Mouse (Mus musculus): ENCODE measurements at regions not wholly inside any gene's neighbourhood (a gene's known extent, or its start where the extent isn't known, plus 50 kb on each side); places are given as distances from the start of the nearest gene placed in this dataset.

DNA sequence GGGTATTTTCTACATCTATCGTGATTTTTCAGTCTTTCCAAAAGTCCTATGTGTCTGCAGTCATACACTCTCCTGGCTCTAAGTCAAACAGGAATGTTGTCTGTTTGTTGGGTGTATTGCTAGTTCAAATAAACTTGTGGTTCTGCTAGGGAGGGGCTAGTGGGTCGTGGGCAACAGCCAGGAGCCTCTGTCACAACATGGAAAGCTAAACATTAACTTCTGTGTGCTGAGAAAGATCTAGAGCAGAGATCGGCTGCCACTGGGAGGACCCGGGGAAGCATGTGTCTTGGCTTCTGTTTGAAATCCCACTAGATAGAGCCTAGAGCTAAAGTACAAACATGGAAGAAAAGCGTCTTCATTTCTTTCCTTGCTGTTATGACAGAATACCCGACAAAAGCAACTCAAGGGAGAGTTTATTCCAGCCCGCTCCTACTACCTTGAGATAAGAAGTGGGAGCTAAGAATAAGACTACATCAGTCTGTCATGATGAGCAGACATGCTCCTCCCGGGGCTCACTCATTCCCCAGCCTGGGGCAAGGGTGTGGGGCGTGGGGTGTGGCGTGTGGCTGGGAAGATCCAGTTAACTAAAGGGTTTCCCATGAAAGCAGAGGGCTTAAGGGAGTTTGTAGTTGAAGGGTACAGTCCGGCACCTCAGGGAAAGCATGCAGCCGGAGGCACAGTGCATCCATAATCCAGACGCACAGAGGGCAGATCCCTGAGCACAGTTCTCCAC, 190.7 kb downstream of the Rybp start:
- DNase-seq = peak; percentile 9

DNA sequence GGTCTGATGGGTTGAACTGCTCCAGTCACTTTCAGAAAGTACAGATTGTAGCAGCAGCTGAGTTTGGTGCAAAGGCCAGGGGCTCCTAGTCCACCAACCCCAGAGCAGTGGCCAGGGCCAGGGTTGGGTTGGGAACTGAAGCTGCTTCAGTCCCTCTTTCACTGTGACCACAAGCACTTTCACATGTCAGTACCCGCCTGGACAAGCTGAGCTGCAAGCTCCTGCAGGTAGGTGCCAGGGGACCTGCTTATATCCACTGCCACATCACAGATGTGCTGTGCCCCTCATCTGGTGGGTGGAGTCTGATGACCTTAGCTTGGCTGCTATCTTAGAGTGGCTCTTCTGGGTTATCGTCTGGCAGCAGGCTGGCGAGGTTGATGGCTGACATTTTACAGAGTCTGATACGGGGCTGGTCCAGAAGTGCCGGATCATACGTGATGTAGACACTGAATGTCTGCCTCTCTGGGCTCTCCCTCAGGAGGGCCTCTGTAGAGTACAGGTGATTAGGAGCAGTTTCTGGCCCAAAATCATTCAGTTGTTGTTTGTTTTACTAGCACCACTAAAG, 192.6 kb downstream of the Rybp start:
- no peak for DNase-seq

DNA sequence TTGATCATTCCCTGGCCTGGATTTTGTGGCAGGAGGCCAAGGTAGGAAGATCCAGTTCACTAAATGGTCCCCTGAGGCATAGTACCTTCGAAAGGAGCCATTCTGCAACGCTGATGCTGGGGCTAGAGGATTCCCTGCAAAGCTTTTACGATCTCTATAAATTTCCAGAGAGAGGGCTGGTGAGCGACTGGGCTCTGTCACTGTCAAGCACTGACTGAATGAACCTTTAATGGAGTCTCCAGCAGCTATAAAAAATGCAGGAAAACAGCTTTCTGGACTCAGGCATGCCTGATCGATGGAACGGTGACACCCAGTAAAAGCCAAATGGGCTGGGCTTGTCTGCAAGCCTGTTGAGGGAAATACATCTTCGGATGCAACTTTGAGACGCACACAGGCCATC, 194.4 kb downstream of the Rybp start:
- DNase-seq = no peak

DNA sequence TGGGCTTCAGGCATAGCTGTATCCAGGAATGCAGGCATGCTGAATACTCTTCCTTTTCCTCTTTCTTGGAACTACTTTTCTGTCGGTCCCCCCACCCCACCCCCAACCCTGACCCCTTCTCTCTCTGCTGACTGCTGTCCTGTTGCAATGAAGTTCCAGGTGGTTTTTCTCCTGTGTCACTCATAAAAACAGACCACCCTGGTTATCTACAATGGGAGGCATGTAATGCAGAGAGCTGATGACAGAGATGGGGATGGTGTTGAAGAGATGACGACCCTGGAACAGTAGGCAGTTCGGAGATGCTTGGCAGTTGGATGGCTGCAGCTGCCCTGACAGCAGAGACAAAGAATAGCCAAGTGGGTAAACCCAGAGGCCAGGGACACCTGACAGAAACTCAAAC, 195.5 kb downstream of the Rybp start:
- DNase-seq = no peak

DNA sequence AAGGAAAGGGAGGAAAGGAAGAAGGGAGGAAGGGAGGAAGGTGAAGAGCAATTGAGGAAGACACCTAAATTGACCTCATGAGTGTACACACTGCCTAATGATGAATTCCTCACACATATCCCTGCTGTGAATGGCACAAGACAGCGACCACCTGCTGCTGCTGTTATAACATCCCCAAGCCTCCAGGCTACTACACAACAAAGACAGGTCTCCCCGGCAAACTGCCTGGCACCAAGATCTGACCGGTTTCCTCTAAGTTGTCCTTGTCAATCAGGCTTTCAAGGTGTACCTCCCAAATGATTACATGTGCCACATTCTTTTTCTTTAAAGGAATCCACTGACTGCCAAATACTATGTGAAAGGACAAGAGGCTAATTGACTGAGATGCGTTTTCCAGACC, 198.7 kb downstream of the Rybp start:
- no peak for DNase-seq

DNA sequence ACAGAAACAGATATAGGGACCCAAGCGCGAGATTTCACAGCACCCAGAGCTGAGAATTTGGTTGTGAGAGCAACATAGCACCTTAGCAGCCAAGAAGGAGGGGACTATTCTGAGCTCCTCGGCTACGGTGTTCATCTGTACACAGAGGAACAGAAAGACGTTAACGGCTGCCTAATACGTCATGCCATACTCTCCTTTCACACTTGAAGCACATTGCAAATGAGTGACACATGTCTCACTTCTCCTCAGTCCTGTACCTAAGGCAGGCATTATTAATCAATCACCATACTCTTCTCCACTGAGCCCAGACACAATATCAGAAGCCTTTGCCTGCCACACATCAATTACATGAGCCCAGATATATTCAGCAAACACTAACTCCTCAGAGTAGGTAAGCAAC, 200.5 kb downstream of the Rybp start:
- DNase-seq = no peak

DNA sequence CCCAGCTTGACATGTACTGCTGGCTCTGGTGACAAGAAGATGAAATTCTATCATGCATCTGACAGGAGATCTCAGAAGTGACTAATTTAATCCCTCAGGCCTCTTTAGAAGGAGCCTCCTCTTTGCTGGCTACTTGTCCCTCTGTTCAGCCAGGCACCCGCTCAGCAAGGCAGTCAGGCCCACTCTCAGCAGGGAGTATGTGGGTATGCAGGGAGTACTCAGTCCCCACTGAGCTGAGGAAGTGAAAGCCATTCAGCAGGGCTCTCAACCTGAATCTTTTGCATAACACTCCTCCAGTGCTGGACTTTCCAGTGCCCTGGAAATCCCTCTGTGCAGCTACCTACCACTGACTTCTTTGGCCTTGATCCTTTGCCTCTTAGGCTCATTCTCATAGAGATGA, 201.3 kb downstream of the Rybp start:
- no peak for DNase-seq

DNA sequence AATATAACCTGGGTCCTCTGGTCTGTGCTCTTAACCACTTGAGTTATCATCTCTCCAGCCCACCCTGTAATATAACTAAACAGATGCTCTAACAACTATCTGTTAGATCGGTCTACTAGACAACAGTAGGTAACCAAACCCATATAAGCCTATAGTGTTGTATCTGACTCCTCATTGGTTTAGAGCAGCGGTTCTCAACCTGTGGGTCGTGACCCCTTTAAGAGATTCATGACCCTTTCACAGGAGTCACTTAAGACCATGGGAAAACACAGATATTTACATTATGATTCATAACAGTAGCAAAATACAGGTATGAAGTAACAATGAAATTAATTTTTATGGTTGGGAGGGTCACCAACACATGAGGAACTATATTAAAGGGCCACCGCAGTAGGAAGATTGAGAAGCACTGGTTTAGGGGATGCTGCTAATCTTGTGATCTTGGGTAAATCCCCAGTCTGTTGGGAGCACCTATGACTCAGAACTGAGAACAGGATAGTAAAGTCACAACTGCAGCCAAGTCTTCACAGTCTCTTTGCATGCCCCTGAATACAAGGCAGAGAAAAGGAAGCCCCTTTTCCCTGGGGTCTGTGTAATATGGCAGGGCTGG, 203.3 kb downstream of the Rybp start:
- DNase-seq = no peak

DNA sequence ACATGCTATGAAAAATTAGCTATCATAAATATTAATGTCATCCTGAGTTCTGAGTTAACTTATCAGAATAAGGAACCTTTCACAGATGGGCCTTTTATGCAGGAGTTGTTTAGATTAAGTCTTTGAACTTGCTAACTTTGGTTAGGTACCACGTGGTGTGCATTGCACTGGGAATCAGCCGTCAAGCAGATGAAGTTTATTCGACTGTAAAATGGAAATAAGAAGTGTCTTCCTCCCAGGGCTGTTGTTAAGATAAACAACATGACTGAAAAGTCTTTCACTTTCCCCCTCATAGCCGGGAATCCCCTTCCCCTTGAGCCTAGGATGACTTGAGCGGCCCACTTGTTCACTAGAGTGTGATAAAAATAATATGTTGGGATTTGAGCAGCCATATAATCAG, 204.2 kb downstream of the Rybp start:
- no peak for DNase-seq

DNA sequence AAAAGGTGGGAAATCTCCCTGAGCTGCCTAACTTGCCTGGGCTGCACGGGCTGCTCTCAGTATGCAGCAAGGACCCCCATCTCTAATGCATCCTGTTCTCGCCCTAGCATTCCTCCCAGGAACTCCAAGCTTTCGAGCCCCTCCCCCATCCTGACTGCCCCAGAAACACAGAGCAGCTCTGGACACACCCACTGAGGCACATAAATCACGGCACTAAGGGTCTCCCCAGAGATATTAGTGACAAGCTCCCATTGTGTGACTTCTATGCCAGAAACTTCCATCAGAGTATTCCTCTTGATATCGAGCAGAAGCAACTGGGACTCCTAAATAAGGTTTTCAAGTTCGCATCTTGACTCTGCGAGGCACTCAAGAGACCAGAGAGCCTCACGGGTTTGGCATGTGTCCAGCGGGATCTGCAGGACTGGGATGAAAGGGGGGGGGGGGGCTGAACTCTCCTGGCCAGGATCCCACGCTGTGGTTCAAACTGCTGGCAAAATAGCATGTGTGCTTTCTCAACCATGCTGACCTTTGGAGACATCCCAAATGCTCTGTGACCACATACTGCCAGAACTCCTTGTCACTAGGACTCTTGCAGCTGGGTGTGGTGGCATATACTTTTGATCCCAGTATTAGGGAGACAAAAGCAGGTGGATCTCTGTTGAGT, 212.5 kb downstream of the Rybp start:
- DNase-seq = peak; percentile 67

DNA sequence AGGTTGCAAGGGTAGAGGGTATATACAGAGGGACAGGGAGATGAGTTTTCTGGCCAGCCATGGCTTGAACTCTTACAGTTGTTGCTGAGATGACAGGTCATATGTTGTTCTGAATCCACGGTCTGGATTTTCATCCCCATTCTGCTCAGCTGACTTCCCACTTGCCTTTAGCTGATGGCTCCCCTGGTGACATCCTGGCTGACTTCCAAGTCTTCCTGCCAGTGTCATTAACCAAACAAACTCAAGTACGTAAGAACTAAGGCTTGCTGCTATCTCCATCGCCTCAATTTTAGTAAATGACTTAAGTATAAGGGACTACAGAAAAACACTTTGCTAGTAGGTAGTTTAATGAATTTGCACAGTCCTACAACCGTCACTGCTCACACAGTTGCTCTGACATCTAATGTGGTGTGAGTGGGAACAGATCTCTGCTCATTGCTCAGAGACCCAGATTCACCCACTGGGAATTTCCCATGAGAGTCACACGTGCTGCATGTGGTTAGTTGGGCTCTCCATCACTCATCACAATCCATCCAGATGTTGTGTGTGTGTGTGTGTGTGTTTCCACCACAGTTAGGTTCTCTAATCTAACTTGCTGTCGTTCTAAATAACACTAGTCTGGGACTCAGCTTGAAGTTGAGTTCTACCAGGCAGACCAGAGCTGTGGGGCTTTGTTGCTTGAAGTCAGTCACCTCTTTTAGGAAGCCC, 214.9 kb downstream of the Rybp start:
- DNase-seq = no peak

DNA sequence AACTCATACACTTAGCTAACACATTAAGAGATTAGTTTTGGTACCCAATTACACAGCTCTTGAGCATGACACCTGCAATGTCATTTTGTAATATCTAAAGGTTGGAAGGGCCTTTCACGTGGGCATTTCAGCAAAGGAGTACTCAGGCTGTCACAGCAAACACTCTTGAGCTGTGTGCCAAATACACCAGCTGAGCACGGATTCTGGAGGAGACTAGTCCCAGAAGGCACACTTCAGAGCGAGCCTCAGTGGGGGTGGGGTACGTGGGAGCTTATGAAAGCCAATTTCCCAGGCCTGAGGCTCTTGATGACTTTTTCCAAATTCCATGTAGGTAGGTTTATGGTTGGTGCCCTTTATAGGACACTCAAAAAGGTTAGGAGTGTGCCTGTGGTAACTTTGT, 218.1 kb downstream of the Rybp start:
- DNase-seq = no peak

DNA sequence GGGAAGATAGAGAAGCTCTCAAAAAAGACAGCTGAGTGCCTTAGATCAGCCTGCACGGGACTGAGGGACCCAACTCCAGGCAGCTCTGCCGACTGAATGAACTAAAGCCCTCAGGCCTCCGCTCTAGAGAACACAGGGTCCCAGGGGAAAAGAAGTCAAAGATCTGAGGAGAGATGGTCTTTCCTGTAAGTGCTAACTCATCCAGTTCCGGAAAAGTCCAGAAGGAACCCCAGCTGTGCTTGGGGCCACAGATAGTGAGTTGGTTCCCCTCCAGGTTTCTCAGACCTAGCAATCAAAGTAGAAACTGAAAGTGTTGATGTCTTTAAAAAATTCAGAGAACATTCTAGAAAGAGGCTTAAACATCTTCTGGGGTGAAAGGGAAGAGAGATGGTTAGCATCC, 220.0 kb downstream of the Rybp start:
- no peak for DNase-seq

DNA sequence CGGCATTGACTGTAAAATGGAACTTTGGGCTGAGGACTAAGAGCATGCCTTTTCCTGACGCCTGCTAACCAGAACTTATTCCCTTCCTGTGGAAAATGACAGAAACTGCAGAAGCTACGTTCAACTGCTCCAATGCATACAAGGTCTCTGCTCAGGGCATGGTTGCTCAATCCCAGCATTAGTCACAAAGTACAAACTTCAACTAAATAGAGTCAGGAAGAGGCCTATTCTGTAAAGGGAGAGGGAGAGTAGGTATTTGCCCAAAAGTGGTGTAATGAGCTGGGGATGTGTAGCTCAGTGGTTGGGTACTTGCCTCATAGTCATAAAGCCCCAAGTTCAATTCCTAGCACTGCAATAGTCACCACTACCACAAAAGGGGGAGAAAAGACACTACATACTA, 221.7 kb downstream of the Rybp start:
- DNase-seq = no peak

DNA sequence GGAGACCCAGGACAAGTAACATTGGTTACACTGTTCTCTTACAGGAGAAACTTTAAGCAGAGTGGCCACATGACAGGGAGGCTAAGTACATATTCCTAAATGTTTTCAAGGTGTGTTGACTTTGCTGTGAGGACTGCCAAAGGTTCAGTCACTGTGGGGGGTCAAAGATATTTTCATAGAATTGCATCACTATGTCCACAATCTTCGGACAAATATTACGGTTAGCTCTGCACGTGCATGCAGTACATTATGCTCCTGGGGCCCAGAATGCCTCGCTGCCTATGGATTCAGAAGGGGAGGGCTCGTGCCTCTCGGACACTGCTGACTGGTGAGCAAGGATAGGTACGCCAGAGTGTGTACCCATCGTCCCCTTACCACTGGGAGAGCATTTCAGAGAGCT, 224.3 kb downstream of the Rybp start:
- DNase-seq = no peak

DNA sequence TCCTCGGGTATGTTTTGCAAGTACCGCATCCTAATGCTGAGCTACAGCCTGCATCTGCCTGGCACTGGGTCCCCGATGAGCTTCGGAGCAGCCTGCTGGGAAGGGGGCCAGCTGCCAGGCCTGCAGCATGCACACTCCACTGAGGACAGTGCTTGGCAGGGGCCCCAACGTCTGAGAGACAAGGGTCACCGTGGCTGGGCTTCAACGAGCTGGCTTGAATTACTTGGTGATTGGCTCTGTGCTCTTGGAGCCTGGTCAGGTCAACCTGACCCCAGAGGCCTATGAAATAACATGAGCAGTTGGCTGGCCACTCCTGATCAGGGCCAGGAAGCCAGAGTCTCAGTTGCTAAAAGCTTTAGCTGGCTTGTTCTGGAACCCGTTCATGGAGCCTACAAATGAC, 227.5 kb downstream of the Rybp start:
- DNase-seq = peak; percentile 80

DNA sequence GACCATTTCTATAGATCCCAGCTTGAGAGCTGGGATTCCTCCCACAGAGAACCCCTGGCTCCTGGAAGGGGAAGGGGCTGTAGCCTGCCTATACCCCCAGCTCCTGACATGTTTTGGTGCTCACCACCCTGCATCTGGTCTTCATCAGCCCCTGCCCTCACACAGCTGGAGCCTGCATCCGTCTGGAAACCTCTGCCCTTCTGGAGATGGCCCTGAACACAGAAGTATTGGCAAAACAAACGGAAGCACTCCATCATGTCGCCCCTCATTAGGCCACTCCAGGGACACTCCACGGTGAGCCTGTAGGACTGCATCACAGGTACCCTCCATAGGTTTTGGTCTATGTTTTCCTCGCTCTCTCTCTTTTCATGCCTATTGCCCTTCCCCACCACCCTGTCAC, 231.3 kb downstream of the Rybp start:
- no peak for DNase-seq

DNA sequence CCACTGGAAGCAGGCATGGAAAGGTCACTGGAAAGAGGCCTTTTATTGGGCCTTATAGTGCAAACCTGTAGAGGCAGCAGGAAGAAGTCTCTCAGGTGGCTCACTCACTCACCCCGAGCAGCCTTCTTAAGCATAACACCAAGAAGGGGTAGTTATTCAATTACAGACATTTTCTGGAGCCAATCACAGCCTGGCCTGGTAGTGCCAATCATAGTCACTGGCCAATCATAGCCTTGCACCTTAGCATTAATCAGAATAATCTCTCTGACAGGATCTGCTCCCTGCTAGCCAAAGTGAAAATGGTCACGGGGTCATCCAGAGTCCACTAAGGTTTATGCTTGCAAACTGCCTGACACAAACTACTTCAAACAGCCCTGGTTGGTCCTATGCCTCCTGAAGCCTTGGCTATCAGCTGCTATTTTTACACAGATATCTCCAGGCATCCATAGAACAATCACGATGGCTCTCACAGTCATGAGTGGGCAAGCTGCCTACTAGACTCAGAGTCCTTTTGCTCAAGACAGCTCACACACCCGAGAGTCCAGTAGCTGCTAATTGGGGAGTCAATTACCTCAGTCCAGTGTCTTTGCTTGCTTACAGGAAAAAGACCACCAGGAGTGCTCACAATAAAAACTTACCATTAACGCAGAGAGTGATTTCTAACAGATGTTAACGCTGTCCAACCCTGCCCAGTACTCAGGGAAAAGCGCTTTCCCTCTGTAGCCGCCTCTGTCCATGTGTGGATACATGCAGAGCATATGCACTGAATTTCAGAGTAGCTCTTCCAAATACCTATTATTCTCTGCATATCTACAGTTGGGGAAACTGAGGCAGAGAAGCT, 234.1 kb downstream of the Rybp start:
- DNase-seq = peak; percentile 13

DNA sequence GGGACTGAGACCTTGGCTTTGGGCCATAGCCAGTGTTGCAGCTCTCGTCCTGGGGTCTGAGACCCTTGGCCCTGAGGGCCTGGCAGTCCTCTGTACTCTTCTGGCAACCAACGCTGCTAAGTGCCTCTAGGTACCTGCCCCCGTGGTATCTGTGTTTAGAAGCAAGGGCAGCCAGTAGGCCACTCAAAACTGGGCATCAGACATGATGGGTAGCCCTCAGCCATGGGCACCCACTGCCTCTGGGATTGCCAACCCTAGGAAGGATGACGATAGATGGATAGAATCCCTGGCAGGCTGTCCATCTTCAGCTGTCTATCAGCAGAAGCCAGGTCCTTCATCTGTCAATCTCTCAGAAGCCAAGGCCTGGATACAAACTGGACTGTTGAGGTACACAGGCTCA, 234.9 kb downstream of the Rybp start:
- DNase-seq = no peak

DNA sequence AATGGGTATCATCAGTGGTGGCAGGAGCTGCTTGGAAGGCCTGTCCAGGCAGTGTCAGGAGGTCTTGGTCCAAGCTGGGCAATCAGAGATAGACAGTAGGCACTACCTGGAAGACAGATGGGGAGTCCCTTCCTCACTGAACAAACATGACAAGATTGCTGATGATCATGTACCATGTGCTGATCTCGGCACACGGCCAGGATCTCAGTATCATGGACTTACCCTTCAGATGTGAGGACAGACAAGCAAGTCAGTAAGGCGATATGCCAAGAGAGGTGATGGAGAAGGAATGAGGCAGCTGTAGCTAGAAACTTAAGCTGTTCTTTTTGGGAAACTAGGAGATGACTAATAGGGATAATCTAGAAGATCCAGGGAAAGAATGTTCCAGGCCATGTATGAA, 238.2 kb downstream of the Rybp start:
- no peak for DNase-seq

DNA sequence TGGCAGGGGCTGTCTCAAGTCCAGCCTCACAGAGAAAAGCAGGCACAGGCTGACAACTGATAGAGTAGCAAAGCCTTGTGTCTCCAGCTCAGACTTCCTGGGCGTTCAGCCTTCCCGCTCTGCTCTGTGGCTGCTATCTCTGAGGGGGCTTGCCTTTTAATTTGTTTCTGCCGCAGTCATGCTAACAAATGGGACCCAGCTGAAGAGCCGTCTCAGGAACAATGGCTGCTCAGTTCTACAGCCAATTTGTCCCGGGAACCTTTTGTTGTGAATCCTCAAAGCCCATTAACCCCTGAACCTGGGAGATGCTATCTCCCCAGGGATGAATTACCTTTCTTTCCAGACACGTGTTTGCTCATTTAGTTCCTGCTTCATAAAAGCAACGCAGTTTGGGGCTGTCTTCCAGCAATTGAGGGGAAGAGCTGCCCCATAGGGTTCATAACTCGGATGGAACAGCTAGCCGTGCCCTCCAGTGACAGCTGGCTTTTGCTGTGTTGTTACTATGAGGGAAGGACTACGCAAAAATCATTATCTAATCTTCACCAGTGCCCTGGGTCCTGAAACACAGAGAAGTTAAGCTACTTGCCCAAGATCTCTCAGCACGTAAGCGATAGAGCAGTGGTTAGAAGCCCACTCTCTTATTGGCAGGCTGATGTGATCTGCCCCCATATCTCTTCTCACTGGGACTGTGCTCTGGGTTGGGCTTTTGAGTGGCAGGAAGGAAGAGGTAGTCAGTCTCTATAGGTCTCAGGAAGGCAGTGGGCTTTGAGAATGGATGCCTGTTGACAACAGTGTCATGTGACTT, 240.9 kb downstream of the Rybp start:
- DNase-seq = no peak

DNA sequence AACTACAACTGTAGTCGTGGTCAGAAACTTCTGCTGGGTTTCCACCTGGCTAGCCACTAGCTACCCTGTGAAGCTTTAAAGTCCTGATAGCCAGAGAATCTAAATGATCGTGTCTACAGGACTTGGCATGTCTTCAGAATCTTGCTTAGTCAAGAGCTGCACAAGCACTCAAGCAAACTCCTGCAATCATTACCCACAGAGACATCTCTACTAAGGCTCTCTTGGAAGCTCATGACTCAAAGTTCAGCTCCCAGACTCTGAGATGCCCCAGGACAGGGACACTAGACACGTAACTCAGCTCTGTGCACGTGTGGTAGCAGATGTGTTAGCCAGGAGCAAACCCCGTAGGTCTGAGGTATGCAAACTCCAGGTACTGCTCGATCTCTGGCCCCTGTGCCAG, 242.2 kb downstream of the Rybp start:
- peak; percentile 36 for DNase-seq
